Mouse (Mus musculus) lung, embryonic 16.5 days (tissue): Measurements from ENCODE around the gene Cfd. TPM values are rescaled to one million over a fixed set of nuclear protein-coding genes. Genes with fewer than 3 reads are reported as not detected.

Experiments used
- microRNA-seq: library from miRNA; unstranded; fragments of <30 nt; microRNA quantifications from one replicate; pipeline ENCODE4, GENCODE M21; 2016
- polyA plus RNA-seq: library from polyadenylated mRNA; unstranded; fragments of >200 nt; fragmentation: Nextera tagmentation; extraction: Ambion mirVana; gene quantifications from 2 replicates; pipeline ENCODE4 v1.2.1, GENCODE M21; 2015

Cfd gene
- polyA plus RNA-seq, 1 experiment from 2014 or later, result not detected

Small RNA genes within 50 kb of the gene (microRNA-seq; reads per million reads assigned to microRNA genes)
- not detected for gene Mir6910

Other genes with a start within 250 kb of the Cfd start
- not detected in 2 replicates for gene Odf3l2, start 245.1 kb upstream of the Cfd start, polyA plus RNA-seq
- 0.53 and 0.69 TPM in 2 replicates for gene Madcam1, start 226.3 kb upstream of the Cfd start, polyA plus RNA-seq
- 57.5 and 58.3 TPM in 2 replicates for gene Tpgs1, start 221.5 kb upstream of the Cfd start, polyA plus RNA-seq
- gene Cdc34, start 208.7 kb upstream of the Cfd start, polyA plus RNA-seq, result 64.0 and 68.9 TPM in 2 replicates
- 0.62 and 0.98 TPM in 2 replicates for gene Gzmm, start 201.8 kb upstream of the Cfd start, polyA plus RNA-seq
- 1,174 and 1,330 TPM in 2 replicates for gene Bsg, start 186.4 kb upstream of the Cfd start, polyA plus RNA-seq
- gene Hcn2, start 174.2 kb upstream of the Cfd start, polyA plus RNA-seq, result not detected in 2 replicates
- 46.2 and 47.8 TPM in 2 replicates for gene Polrmt, start 144.3 kb upstream of the Cfd start, polyA plus RNA-seq
- gene Fgf22, start 135.8 kb upstream of the Cfd start, polyA plus RNA-seq, result 0.11 and 0.29 TPM in 2 replicates
- gene Rnf126, start 123.9 kb upstream of the Cfd start, polyA plus RNA-seq, result 47.9 and 61.4 TPM in 2 replicates
- 21.7 and 22.7 TPM in 2 replicates for gene Fstl3, start 113.6 kb upstream of the Cfd start, polyA plus RNA-seq
- 0.57 and 2.1 TPM in 2 replicates for gene Prss57, start 99.9 kb upstream of the Cfd start, polyA plus RNA-seq
- gene Palm, start 97.3 kb upstream of the Cfd start, polyA plus RNA-seq, result 52.7 and 54.1 TPM in 2 replicates
- gene Misp, start 69.9 kb upstream of the Cfd start, polyA plus RNA-seq, result 10.6 and 13.5 TPM in 2 replicates
- 344 and 371 TPM in 2 replicates for gene Ptbp1, start 36.4 kb upstream of the Cfd start, polyA plus RNA-seq
- 3.0 and 4.0 TPM in 2 replicates for gene Prtn3, start 16.4 kb upstream of the Cfd start, polyA plus RNA-seq
- 22.6 and 26.4 TPM in 2 replicates for gene Plppr3, start 16.2 kb upstream of the Cfd start, polyA plus RNA-seq
- 0.26 and 1.2 TPM in 2 replicates for gene Elane, start 4.6 kb upstream of the Cfd start, polyA plus RNA-seq
- 48.3 and 51.2 TPM in 2 replicates for gene Med16, start 18.1 kb downstream of the Cfd start, polyA plus RNA-seq
- gene Gm26602, start 20.0 kb downstream of the Cfd start, polyA plus RNA-seq, result 12.8 TPM in 1 of 2 replicates, not detected in the other
- 1.0 and 1.1 TPM in 2 replicates for gene Kiss1r, start 26.1 kb downstream of the Cfd start, polyA plus RNA-seq
- 151 and 155 TPM in 2 replicates for gene R3hdm4, start 30.4 kb downstream of the Cfd start, polyA plus RNA-seq
- gene Arid3a, start 36.2 kb downstream of the Cfd start, polyA plus RNA-seq, result 4.1 and 4.8 TPM in 2 replicates
- 76.7 and 83.0 TPM in 2 replicates for gene Wdr18, start 69.3 kb downstream of the Cfd start, polyA plus RNA-seq
- 0.25 and 0.75 TPM in 2 replicates for gene Grin3b, start 79.9 kb downstream of the Cfd start, polyA plus RNA-seq
- 7.3 and 9.0 TPM in 2 replicates for gene Tmem259, start 93.5 kb downstream of the Cfd start, polyA plus RNA-seq
- 401 and 405 TPM in 2 replicates for gene Cnn2, start 97.7 kb downstream of the Cfd start, polyA plus RNA-seq
- 4.9 and 5.6 TPM in 2 replicates for gene Abca7, start 105.6 kb downstream of the Cfd start, polyA plus RNA-seq
- gene Arhgap45, start 125.8 kb downstream of the Cfd start, polyA plus RNA-seq, result 18.1 and 21.8 TPM in 2 replicates
- gene Polr2e, start 148.9 kb downstream of the Cfd start, polyA plus RNA-seq, result 194 and 210 TPM in 2 replicates
- gene Gpx4, start 156.3 kb downstream of the Cfd start, polyA plus RNA-seq, result 554 and 585 TPM in 2 replicates
- gene Sbno2, start 214.7 kb downstream of the Cfd start, polyA plus RNA-seq, result 18.7 and 19.1 TPM in 2 replicates
- 18.6 and 23.3 TPM in 2 replicates for gene Stk11, start 224.9 kb downstream of the Cfd start, polyA plus RNA-seq
- 534 and 552 TPM in 2 replicates for gene Atp5d, start 247.8 kb downstream of the Cfd start, polyA plus RNA-seq
- 3.9 and 5.6 TPM in 2 replicates for gene Cbarp, start 250.0 kb downstream of the Cfd start, polyA plus RNA-seq